Mouse (Mus musculus) CH12.LX (cell line): ENCODE measurements at regions not wholly inside any gene's neighbourhood (a gene's known extent, or its start where the extent isn't known, plus 50 kb on each side); places are given as distances from the start of the nearest gene placed in this dataset.

ENCODE experiments used
- CHD2 ChIP-seq: IDR thresholded peaks from 2 replicates; pipeline ENCODE4 v1.6.1; 2011; ENCODE audit warnings: low read length, improper control_type of control experiment
- CTCF ChIP-seq, 2 experiments: IDR thresholded peaks in 1 of 2; conservative IDR thresholded peaks in 1 of 2; 2 replicates each; pipeline ENCODE4 v1.5.1; 2011 to 2012; ENCODE audit warnings: low read depth in 2 of 2, low read length in 2 of 2, improper control_type of control experiment in 1 of 2, inconsistent platforms in 1 of 2, mild to moderate bottlenecking in 1 of 2, moderate library complexity in 1 of 2
- ELF1 ChIP-seq: IDR thresholded peaks from 2 replicates; pipeline ENCODE4 v1.6.1; 2014; ENCODE audit warnings: low read depth, mild to moderate bottlenecking, inconsistent platforms, low read length, improper control_type of control experiment
- EP300 ChIP-seq: IDR thresholded peaks from 2 replicates; pipeline ENCODE4 v1.6.1; 2011; ENCODE audit warnings: low read length, improper control_type of control experiment
- MAX ChIP-seq: IDR thresholded peaks from 2 replicates; pipeline ENCODE4 v1.6.1; 2011; ENCODE audit warnings: low read length, improper control_type of control experiment
- MEF2A ChIP-seq: IDR thresholded peaks from 2 replicates; pipeline ENCODE4 v1.6.1; 2014; ENCODE audit warnings: low read depth, mild to moderate bottlenecking, inconsistent platforms, low read length, improper control_type of control experiment, borderline replicate concordance
- POLR2A ChIP-seq: IDR thresholded peaks from 2 replicates; pipeline ENCODE4 v1.6.1; 2011; ENCODE audit warnings: low read depth, mild to moderate bottlenecking, improper control_type of control experiment, low read length
- POLR2AphosphoS2 ChIP-seq: IDR thresholded peaks from 2 replicates; pipeline ENCODE4 v1.6.1; 2011; ENCODE audit warnings: low read depth, low read length, improper control_type of control experiment
- SMC3 ChIP-seq: IDR thresholded peaks from 2 replicates; pipeline ENCODE4 v1.6.1; 2011; ENCODE audit warnings: low read depth, low read length, improper control_type of control experiment
- TBP ChIP-seq: conservative IDR thresholded peaks from 2 replicates; pipeline ENCODE4 v1.6.1; 2011; ENCODE audit warnings: low read depth, low read length, improper control_type of control experiment
- UBTF ChIP-seq: IDR thresholded peaks from 2 replicates; pipeline ENCODE4 v1.6.1; 2012; ENCODE audit warnings: low read depth, mild to moderate bottlenecking, inconsistent platforms, low read length, improper control_type of control experiment, moderate library complexity

DNA sequence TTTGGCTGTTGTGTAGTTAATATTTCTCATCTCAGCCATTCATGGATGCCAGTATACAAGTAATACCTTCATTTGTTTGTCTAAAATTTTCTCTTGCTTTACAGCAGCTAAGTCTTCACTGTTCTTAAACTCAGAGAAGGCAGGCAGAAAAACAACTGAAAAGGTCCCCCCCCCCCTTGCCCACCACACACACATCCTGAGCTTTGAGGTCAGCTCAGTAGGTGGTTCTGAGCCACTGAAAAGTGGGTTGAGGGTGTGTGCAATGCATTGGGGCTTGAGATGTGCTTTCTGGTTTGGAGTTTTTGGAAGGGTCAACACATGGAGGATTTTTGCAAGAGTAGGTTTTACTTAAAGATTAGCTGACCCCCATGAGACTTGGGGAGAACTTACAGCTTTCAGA, 136.1 kb upstream of the Slco3a1 start:
- no peak for TF ChIP-seq SMC3
- TF ChIP-seq CTCF (conservative IDR thresholded peaks at IDR 0.05 in 1 of 2, IDR thresholded peaks at IDR 0.05 in 1 of 2; ENCODE audit: low read depth in 2 of 2, low read length in 2 of 2), result no peak
- TF ChIP-seq POLR2A, result no peak
- TF ChIP-seq MAX, result no peak
- no peak for TF ChIP-seq EP300
- no peak for TF ChIP-seq MEF2A
- no peak for TF ChIP-seq UBTF
- TF ChIP-seq TBP, result no peak
- TF ChIP-seq ELF1, result no peak
- no peak for TF ChIP-seq CHD2
- no peak for TF ChIP-seq POLR2AphosphoS2
